Mouse (Mus musculus): ENCODE measurements at regions not wholly inside any gene's neighbourhood (a gene's known extent, or its start where the extent isn't known, plus 50 kb on each side); places are given as distances from the start of the nearest gene placed in this dataset.

DNA sequence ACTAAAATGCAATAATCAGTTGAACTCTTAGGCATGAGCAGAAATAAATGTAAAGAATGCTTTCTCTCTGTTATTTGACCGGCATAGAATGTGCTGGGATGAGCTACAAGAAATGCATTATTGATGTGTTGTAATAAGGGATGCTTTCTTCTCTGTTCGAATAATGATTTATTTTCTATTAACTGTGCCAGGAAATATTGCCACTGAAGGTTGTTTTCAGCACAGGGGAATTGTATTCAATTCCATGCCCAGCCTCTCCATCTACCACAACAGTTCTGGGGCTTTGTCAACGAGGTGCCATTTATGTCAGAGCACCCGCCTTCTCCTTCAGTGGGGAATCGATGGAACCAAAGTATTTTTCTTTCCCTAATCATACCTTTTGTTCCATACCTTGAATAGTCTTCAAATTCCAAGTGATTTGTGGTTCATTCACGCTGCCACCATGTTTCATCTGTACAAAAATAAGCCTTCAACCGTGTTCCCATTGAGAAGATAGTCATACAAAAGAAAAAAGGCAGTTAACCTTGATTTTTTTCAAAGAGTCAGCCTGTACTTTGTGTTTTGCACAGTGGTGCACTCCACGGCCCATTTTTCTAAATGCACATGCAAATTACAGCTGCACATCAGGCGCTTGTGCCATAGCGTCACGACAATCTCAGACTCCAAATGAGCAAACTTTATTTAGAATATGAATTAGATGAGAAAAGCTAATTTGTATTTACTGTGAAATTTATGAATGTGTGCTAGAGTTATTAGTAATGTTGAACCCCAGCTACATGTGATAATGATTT, 65.1 kb upstream of the Gpr141 start:
- intact Hi-C loops (cut with DNase I), result no loop called here
- no peak for DNase-seq

DNA sequence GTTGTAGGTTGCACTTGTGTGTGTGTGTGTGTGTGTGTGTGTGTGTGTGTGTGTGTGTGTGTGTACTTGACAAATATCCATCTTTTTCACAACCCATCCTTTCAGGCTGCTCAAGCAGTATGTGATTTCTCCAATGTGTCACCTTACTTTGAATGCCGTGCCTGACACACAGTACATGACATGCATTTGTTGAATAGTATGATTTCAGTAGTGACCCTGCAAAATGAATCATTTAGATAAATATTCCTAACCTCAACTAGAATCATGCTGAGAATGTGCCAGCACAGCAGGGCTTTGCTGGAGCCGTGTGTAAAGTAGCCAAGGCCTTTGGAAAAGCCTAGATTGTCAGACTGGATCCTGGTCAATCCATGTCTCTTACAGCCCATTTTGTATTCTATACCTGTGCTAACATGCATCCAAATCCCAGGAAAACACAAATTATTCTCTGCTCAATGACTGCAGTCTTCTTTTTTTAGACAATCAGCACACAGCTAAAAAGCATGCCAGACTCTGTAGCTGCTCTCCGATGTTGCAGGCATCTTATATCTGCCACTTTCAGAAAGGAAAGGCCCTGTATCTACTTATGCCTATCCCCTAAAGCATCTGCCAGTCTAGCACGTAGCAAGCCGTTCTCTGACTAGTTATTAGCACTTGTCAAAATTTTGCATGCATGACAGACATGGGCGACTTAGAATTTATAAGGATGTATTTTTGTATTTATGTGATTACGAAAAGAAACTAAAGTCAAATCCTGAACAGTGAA, 60.0 kb upstream of the Gpr141 start:
- intact Hi-C loops (cut with DNase I), result no loop called here

DNA sequence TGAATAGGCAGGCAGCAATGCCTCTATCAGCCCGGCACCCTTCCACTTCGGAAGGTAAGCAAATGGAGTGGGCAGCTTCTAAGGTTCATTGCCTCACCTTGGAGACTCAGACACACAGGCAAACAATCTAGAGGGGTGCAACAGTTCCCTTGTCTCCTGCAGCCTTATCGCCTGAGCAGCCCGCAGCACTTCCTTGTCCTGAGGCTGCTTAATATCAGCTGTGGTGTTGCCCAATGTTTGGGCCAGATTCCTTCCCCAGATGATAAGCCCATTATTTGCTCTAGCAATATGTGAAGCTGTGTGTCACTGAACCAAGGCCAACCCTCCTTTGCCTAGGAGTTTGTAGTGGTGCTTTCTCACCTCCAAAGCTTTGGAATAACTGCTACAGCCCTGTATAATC, 58.8 kb upstream of the Gpr141 start:
- intact Hi-C loops (cut with DNase I), result no loop called here
- DNase-seq, result no peak

More for the DNA sequence above, 60.0 kb upstream of the Gpr141 start:
- DNase-seq, result no peak

DNA sequence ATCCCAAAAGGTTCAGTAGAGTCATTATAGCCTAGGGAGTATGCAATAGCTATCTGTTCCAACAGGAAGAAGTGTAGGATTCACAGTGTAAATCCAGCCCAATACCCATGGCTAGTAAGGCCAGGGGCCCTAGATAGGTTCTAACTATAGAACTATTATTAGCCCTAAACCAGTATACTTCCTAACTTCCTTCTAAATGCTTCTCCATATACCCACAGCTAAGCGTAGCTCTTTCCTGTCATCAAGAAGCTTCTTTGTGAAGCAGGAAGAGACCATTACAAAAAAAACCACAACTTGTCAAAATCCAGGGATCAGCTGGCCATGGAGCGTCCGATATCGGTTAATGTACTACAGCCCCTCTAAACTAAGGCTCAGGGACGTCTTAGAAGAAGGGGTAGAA, 57.7 kb upstream of the Gpr141 start:
- intact Hi-C loops (cut with DNase I), result no loop called here
- no peak for DNase-seq

DNA sequence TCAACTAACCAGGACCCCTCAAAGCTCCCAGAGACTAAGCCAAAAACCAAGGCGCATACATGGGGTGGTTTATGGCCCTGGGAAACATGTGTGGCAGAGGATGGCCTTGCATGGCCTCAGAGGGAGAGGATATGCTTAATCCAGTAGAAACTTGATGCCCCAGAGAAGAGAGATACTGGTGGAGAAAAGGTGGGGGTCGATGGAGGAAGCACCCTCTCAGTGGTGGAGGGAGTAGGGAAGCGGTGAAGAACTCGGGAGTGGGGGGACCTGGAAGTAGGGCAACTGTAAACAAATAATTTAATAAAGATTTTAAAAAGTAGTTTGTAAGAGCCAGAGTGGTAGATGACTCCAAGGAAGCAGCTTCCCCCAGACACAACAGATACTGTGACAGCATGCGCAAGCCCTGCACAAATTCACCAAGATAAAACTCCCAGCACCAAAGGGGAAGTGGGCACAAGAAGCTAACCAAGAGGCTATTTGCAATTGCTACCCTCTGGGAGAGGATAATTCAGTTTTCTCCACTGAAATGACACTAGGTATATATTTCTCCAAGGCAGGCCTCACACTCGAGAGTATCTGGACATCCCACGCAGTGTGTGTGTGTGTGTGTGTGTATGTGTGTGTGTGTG, 50.7 kb upstream of the Gpr141 start:
- intact Hi-C loops (cut with DNase I), result no loop called here

More for the DNA sequence above, 50.7 kb upstream of the Gpr141 start:
- DNase-seq, result no peak
